Mouse (Mus musculus): Measurements from ENCODE around the gene Rimbp2. TPM values are rescaled to one million over a fixed set of nuclear protein-coding genes. Genes with fewer than 3 reads are reported as not detected.

The Rimbp2 gene
- polyA plus RNA-seq, 1 experiment from 2014 or later = not detected

GRCm38 (mm10) chr5:128805092-128805491 is 148.2 kb downstream of the Rimbp2 start:
- Histone ChIP-seq H3K79me2 (ENCODE audit: inconsistent target) (no peaks in the 10 kb centered on the region), H3K27ac (no peak overlapping the region), H3K4me3 (ENCODE audit: inconsistent target) (no peak overlapping the region), H3K36me3 (ENCODE audit: inconsistent target) (no peaks in the 10 kb centered on the region)
- WGBS (ENCODE audit: missing documents) = 92% methylated on average over 2 of the region's 2 CpGs

- Histone ChIP-seq H3K4me3 (ENCODE audit: inconsistent target) (no peak overlapping the region), H3K27ac (no peak overlapping the region), H3K79me2 (ENCODE audit: inconsistent target) (no peaks in the 10 kb centered on the region), H3K36me3 (ENCODE audit: inconsistent target) (no peaks in the 10 kb centered on the region)
- 88% methylated on average over 5 of the region's 5 CpGs for WGBS (ENCODE audit: missing documents)
Observed at GRCm38 (mm10) chr5:128800592-128800991, 152.7 kb downstream of the Rimbp2 start.

- WGBS (ENCODE audit: missing documents) = 65% methylated on average over 22 of the region's 22 CpGs
- no peaks in the 10 kb centered on the region for H3K79me2 ChIP-seq (ENCODE audit: inconsistent target)
Observed at GRCm38 (mm10) chr5:128781621-128782020, 171.7 kb downstream of the Rimbp2 start.

GRCm38 (mm10) chr5:128776386-128776785 is 176.9 kb downstream of the Rimbp2 start:
- no peak overlapping the region for H3K27ac ChIP-seq

More at GRCm38 (mm10) chr5:128781621-128782020, 171.7 kb downstream of the Rimbp2 start:
- no peak overlapping the region for H3K27ac ChIP-seq
- H3K36me3 ChIP-seq (ENCODE audit: inconsistent target) = no peaks in the 10 kb centered on the region
- H3K4me3 ChIP-seq (ENCODE audit: inconsistent target) = no peak overlapping the region

GRCm38 (mm10) chr5:128769026-128769631 is 184.2 kb downstream of the Rimbp2 start:
- WGBS (ENCODE audit: missing documents) = 2% methylated on average over 10 of the region's 10 CpGs
- Histone ChIP-seq H3K4me3 (ENCODE audit: inconsistent target) (no peak overlapping the region), H3K79me2 (ENCODE audit: inconsistent target) (no peaks in the 10 kb centered on the region), H3K27ac (no peak overlapping the region), H3K36me3 (ENCODE audit: inconsistent target) (no peaks in the 10 kb centered on the region)

More at GRCm38 (mm10) chr5:128776386-128776785, 176.9 kb downstream of the Rimbp2 start:
- Histone ChIP-seq H3K79me2 (ENCODE audit: inconsistent target) (no peaks in the 10 kb centered on the region), H3K36me3 (ENCODE audit: inconsistent target) (no peaks in the 10 kb centered on the region), H3K4me3 (ENCODE audit: inconsistent target) (no peak overlapping the region)
- 63% methylated on average over 2 of the region's 2 CpGs for WGBS (ENCODE audit: missing documents)

- Histone ChIP-seq H3K36me3 (ENCODE audit: inconsistent target) (no peaks in the 10 kb centered on the region), H3K27ac (no peak overlapping the region), H3K4me3 (ENCODE audit: inconsistent target) (no peak overlapping the region), H3K79me2 (ENCODE audit: inconsistent target) (no peaks in the 10 kb centered on the region)
- 47% methylated on average over 8 of the region's 8 CpGs for WGBS (ENCODE audit: missing documents)
Observed at GRCm38 (mm10) chr5:128761118-128761517, 192.2 kb downstream of the Rimbp2 start.

- Histone ChIP-seq H3K36me3 (ENCODE audit: inconsistent target) (no peaks in the 10 kb centered on the region), H3K79me2 (ENCODE audit: inconsistent target) (no peaks in the 10 kb centered on the region), H3K27ac (no peak overlapping the region), H3K4me3 (ENCODE audit: inconsistent target) (no peak overlapping the region)
- 83% methylated on average over 8 of the region's 8 CpGs for WGBS (ENCODE audit: missing documents)
Observed at GRCm38 (mm10) chr5:128746261-128746660, 207.0 kb downstream of the Rimbp2 start.

- WGBS (ENCODE audit: missing documents) = 72% methylated on average over 9 of the region's 9 CpGs
Observed at GRCm38 (mm10) chr5:128745206-128745605, 208.1 kb downstream of the Rimbp2 start.

GRCm38 (mm10) chr5:128744351-128744750 is 208.9 kb downstream of the Rimbp2 start:
- WGBS (ENCODE audit: missing documents) = 78% methylated on average over 6 of the region's 6 CpGs
- H3K4me3 ChIP-seq (ENCODE audit: inconsistent target) = no peak overlapping the region

More at GRCm38 (mm10) chr5:128745206-128745605, 208.1 kb downstream of the Rimbp2 start:
- Histone ChIP-seq H3K36me3 (ENCODE audit: inconsistent target) (no peaks in the 10 kb centered on the region), H3K4me3 (ENCODE audit: inconsistent target) (no peak overlapping the region), H3K79me2 (ENCODE audit: inconsistent target) (no peaks in the 10 kb centered on the region), H3K27ac (no peak overlapping the region)

GRCm38 (mm10) chr5:128739838-128740171 is 213.5 kb downstream of the Rimbp2 start:
- H3K4me3 ChIP-seq (ENCODE audit: inconsistent target) = no peak overlapping the region
- no peaks in the 10 kb centered on the region for H3K36me3 ChIP-seq (ENCODE audit: inconsistent target)
- H3K79me2 ChIP-seq (ENCODE audit: inconsistent target) = no peaks in the 10 kb centered on the region
- H3K27ac ChIP-seq = no peak overlapping the region
- 44% methylated on average over 8 of the region's 8 CpGs for WGBS (ENCODE audit: missing documents)

More at GRCm38 (mm10) chr5:128744351-128744750, 208.9 kb downstream of the Rimbp2 start:
- no peaks in the 10 kb centered on the region for H3K79me2 ChIP-seq (ENCODE audit: inconsistent target)
- no peak overlapping the region for H3K27ac ChIP-seq
- H3K36me3 ChIP-seq (ENCODE audit: inconsistent target) = no peaks in the 10 kb centered on the region

GRCm38 (mm10) chr5:128739168-128739837 is 214.0 kb downstream of the Rimbp2 start:
- WGBS (ENCODE audit: missing documents) = 36% methylated on average over 14 of the region's 17 CpGs
- no peak overlapping the region for H3K4me3 ChIP-seq (ENCODE audit: inconsistent target)
- H3K36me3 ChIP-seq (ENCODE audit: inconsistent target) = no peaks in the 10 kb centered on the region
- no peak overlapping the region for H3K27ac ChIP-seq
- H3K79me2 ChIP-seq (ENCODE audit: inconsistent target) = no peaks in the 10 kb centered on the region

- Histone ChIP-seq H3K4me3 (ENCODE audit: inconsistent target) (no peak overlapping the region), H3K27ac (no peak overlapping the region), H3K36me3 (ENCODE audit: inconsistent target) (no peaks in the 10 kb centered on the region), H3K79me2 (ENCODE audit: inconsistent target) (no peaks in the 10 kb centered on the region)
- WGBS (ENCODE audit: missing documents) = 78% methylated on average over 22 of the region's 22 CpGs
Observed at GRCm38 (mm10) chr5:128735921-128736320, 217.4 kb downstream of the Rimbp2 start.

- Histone ChIP-seq H3K79me2 (ENCODE audit: inconsistent target) (no peaks in the 10 kb centered on the region), H3K27ac (no peak overlapping the region), H3K36me3 (ENCODE audit: inconsistent target) (no peaks in the 10 kb centered on the region), H3K4me3 (ENCODE audit: inconsistent target) (no peak overlapping the region)
- WGBS (ENCODE audit: missing documents) = 6% methylated on average over 6 of the region's 6 CpGs
Observed at GRCm38 (mm10) chr5:128733955-128734354, 219.3 kb downstream of the Rimbp2 start.

- no peak overlapping the region for H3K4me3 ChIP-seq (ENCODE audit: inconsistent target)
- no peaks in the 10 kb centered on the region for H3K36me3 ChIP-seq (ENCODE audit: inconsistent target)
- 80% methylated on average over 10 of the region's 11 CpGs for WGBS (ENCODE audit: missing documents)
- H3K79me2 ChIP-seq (ENCODE audit: inconsistent target) = no peaks in the 10 kb centered on the region
- H3K27ac ChIP-seq = no peak overlapping the region
Observed at GRCm38 (mm10) chr5:128732416-128733014, 220.8 kb downstream of the Rimbp2 start.

GRCm38 (mm10) chr5:128730634-128731033 is 222.7 kb downstream of the Rimbp2 start:
- 53% methylated on average over 5 of the region's 5 CpGs for WGBS (ENCODE audit: missing documents)
- Histone ChIP-seq H3K4me3 (ENCODE audit: inconsistent target) (no peak overlapping the region), H3K79me2 (ENCODE audit: inconsistent target) (no peaks in the 10 kb centered on the region), H3K27ac (no peak overlapping the region), H3K36me3 (ENCODE audit: inconsistent target) (no peaks in the 10 kb centered on the region)

All from macrophage (primary cell).